Mouse (Mus musculus) heart, embryonic 16.5 days (tissue): ENCODE data around the gene Mycn. TPM values are rescaled to one million over a fixed set of nuclear protein-coding genes. Genes with fewer than 3 reads are reported as not detected.

ENCODE experiments used
- ATAC-seq: fragments of 200-750 bp; cut with Nextera tagmentation; replicated peaks from 2 replicates; pipeline ENCODE4 v1.8.0; 2017; ENCODE audit warnings: moderate number of reproducible peaks; ENCODE audit not compliant: insufficient read depth, low FRiP score; ENCODE audit errors: extremely low read depth
- H3K27ac ChIP-seq: fragments of 300-500 bp; sonication (generic); 2 replicates; pipeline ENCODE4 v1.5.1; 2014; ENCODE audit warnings: mild to moderate bottlenecking, low read length, control low read depth, moderate library complexity
- H3K27me3 ChIP-seq: fragments of 300-500 bp; sonication (generic); 2 replicates; pipeline ENCODE4 v1.6.1; 2014; ENCODE audit warnings: low read length, mixed read lengths; ENCODE audit not compliant: control insufficient read depth, insufficient read depth
- H3K36me3 ChIP-seq: fragments of 300-500 bp; sonication (generic); 2 replicates; pipeline ENCODE4 v1.6.1; 2014; ENCODE audit not compliant: control insufficient read depth, insufficient read depth
- H3K4me1 ChIP-seq: fragments of 300-500 bp; sonication (generic); 2 replicates; pipeline ENCODE4 v1.6.1; 2014; ENCODE audit warnings: low read length, mixed read lengths; ENCODE audit not compliant: control insufficient read depth, insufficient read depth
- H3K4me2 ChIP-seq: fragments of 300-500 bp; sonication (generic); 2 replicates; pipeline ENCODE4 v1.6.1; 2014; ENCODE audit warnings: low read depth, mild to moderate bottlenecking, control low read depth, low read length
- H3K4me3 ChIP-seq: fragments of 300-500 bp; sonication (generic); 2 replicates; pipeline ENCODE4 v1.5.1; 2014; ENCODE audit warnings: mild to moderate bottlenecking, control low read depth, low read length
- H3K9ac ChIP-seq: fragments of 300-500 bp; sonication (generic); 2 replicates; pipeline ENCODE4 v1.6.1; 2014; ENCODE audit warnings: low read length, control low read depth
- H3K9me3 ChIP-seq: fragments of 300-500 bp; sonication (generic); replicated peaks from 2 replicates; pipeline ENCODE4 v1.6.1; 2016; ENCODE audit warnings: low read length; ENCODE audit not compliant: control insufficient read depth
- WGBS: fragments of 180-500 bp; shearing (Covaris S2); extraction: QIAGEN DNeasy Blood & Tissue Kit; methylation state at CpG from one replicate; pipeline ENCODE4 v1.1.7; 2014; 5-methylcytosine and 5-hydroxymethylcytosine counted together
- polyA plus RNA-seq: library from polyadenylated mRNA; unstranded; fragments of >200 nt; fragmentation: Nextera tagmentation; extraction: Ambion mirVana; gene quantifications from 2 replicates; pipeline ENCODE4 v1.2.1, GENCODE M21; 2015

The Mycn gene
- 31.3 and 34.3 TPM in 2 replicates for polyA plus RNA-seq

DNA sequence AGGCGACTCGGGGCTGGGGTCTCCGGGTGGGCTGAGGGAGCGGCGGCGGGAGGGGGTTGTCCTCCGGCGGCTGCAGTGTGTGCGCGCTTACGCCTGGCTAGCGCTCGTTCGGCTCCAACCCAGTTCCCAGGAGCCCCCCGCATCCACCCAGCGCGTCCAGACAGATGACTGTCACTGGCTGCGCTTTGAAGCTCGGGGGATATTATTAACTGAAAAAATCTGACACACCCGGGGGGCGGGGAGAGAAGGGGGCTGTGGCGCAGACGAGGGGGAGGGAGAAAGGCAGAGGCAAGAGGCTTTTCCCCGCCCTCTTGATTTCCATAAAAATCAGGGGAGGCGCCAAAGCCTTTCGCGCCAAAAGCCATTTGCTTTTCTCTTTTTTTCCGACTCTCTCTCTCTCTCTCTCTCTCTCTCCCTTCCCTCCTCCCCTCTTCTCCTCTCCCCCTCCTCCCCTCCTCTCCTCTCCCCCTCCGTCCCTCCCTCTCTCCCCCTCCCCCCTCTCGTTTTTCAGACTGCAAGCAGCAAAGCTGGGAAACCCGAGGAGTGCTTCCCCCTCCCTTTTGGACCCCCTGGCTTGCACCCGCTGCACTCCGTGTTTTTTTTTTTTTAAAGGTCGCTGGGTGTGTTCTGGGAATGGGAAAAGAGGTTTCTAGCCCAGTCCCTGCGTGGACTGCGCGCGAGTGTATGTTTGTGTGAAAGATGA lies at the start of gene Mycn:
Gene Mycn, minus strand, starts transcription at position 254 of the 703 bp plus-strand sequence.
- H3K4me2 ChIP-seq: peak within 1 kb of the TSS; percentile 93
- WGBS: under 1% methylated on average over 37 of the region's 38 CpGs
- H3K27ac ChIP-seq: peak within 1 kb of the TSS; percentile 92
- peaks cover 7% of the 10 kb centered on the region for H3K36me3 ChIP-seq
- H3K4me3 ChIP-seq: peak within 1 kb of the TSS; percentile 94
- peak; percentile 73 for ATAC-seq
- peaks cover 20% of the 10 kb centered on the region for H3K4me1 ChIP-seq
- peaks cover 3% of the 10 kb centered on the region; the same call in 1 of the 2 replicates for H3K27me3 ChIP-seq
- peak within 1 kb of the TSS; percentile 95 for H3K9ac ChIP-seq
- no peaks in the 10 kb centered on the region for H3K9me3 ChIP-seq

GRCm38 (mm10) chr12:12987376-12987775 lies 45.7 kb upstream of the Mycn start:
- Histone ChIP-seq H3K9ac (no peak overlapping the region), H3K4me1 (no peaks in the 10 kb centered on the region), H3K4me3 (no peak overlapping the region), H3K27me3 (no peaks in the 10 kb centered on the region), H3K4me2 (no peak overlapping the region), H3K27ac (no peak overlapping the region), H3K36me3 (no peaks in the 10 kb centered on the region), H3K9me3 (no peaks in the 10 kb centered on the region)
- no peak for ATAC-seq
- 91% methylated on average over 8 of the region's 8 CpGs for WGBS

- Histone ChIP-seq H3K4me2 (no peak overlapping the region), H3K27ac (no peak overlapping the region), H3K27me3 (no peaks in the 10 kb centered on the region), H3K9me3 (no peaks in the 10 kb centered on the region), H3K9ac (no peak overlapping the region), H3K4me3 (no peak overlapping the region), H3K4me1 (no peaks in the 10 kb centered on the region), H3K36me3 (no peaks in the 10 kb centered on the region)
- ATAC-seq: no peak
- 35% methylated on average over 20 of the region's 20 CpGs for WGBS
Observed at GRCm38 (mm10) chr12:12986612-12987206, 45.0 kb upstream of the Mycn start.

- WGBS: 75% methylated on average over 1 of the region's 1 CpGs
- no peaks in the 10 kb centered on the region for H3K4me1 ChIP-seq
- ATAC-seq: no peak
- no peaks in the 10 kb centered on the region for H3K36me3 ChIP-seq
- H3K9ac ChIP-seq: no peak overlapping the region
- H3K27me3 ChIP-seq: no peaks in the 10 kb centered on the region
- no peak overlapping the region for H3K4me2 ChIP-seq
- no peaks in the 10 kb centered on the region for H3K9me3 ChIP-seq
- no peak overlapping the region for H3K4me3 ChIP-seq
- no peak overlapping the region for H3K27ac ChIP-seq
Observed at GRCm38 (mm10) chr12:12983032-12983431, 41.3 kb upstream of the Mycn start.

GRCm38 (mm10) chr12:12975397-12975796 lies 33.7 kb upstream of the Mycn start:
- Histone ChIP-seq H3K27me3 (no peaks in the 10 kb centered on the region), H3K4me3 (no peak overlapping the region), H3K27ac (no peak overlapping the region), H3K4me1 (peaks cover 6% of the 10 kb centered on the region; the same call in 1 of the 2 replicates), H3K9ac (no peak overlapping the region), H3K9me3 (no peaks in the 10 kb centered on the region), H3K36me3 (no peaks in the 10 kb centered on the region), H3K4me2 (no peak overlapping the region)
- no peak for ATAC-seq
- 71% methylated on average over 1 of the region's 1 CpGs for WGBS

GRCm38 (mm10) chr12:12972756-12973435 lies 31.2 kb upstream of the Mycn start:
- no peak overlapping the region for H3K9ac ChIP-seq
- no peaks in the 10 kb centered on the region for H3K27me3 ChIP-seq
- H3K4me2 ChIP-seq: no peak overlapping the region
- peak; percentile 63; the same call in 1 of the 2 replicates for ATAC-seq
- 30% methylated on average over 8 of the region's 8 CpGs for WGBS
- no peak overlapping the region for H3K4me3 ChIP-seq
- no peaks in the 10 kb centered on the region for H3K36me3 ChIP-seq
- H3K4me1 ChIP-seq: peaks cover 6% of the 10 kb centered on the region; the same call in 1 of the 2 replicates
- peak overlapping the region; percentile 42 for H3K27ac ChIP-seq
- no peaks in the 10 kb centered on the region for H3K9me3 ChIP-seq

- Histone ChIP-seq H3K4me1 (peaks cover 6% of the 10 kb centered on the region; the same call in 1 of the 2 replicates), H3K36me3 (no peaks in the 10 kb centered on the region), H3K27ac (no peak overlapping the region), H3K27me3 (no peaks in the 10 kb centered on the region), H3K4me3 (no peak overlapping the region), H3K4me2 (no peak overlapping the region), H3K9me3 (no peaks in the 10 kb centered on the region), H3K9ac (no peak overlapping the region)
- ATAC-seq: no peak
- 66% methylated on average over 2 of the region's 2 CpGs for WGBS
Observed at GRCm38 (mm10) chr12:12967946-12968345, 26.2 kb upstream of the Mycn start.

GRCm38 (mm10) chr12:12964856-12965255 lies 23.1 kb upstream of the Mycn start:
- Histone ChIP-seq H3K36me3 (no peaks in the 10 kb centered on the region), H3K4me3 (no peak overlapping the region), H3K4me1 (no peaks in the 10 kb centered on the region; the same call in 1 of the 2 replicates), H3K4me2 (no peak overlapping the region), H3K27ac (no peak overlapping the region), H3K9me3 (no peaks in the 10 kb centered on the region), H3K9ac (no peak overlapping the region), H3K27me3 (no peaks in the 10 kb centered on the region)
- 81% methylated on average over 3 of the region's 3 CpGs for WGBS
- ATAC-seq: no peak

- Histone ChIP-seq H3K4me3 (no peak overlapping the region), H3K9me3 (no peaks in the 10 kb centered on the region), H3K36me3 (no peaks in the 10 kb centered on the region), H3K27me3 (peaks cover 3% of the 10 kb centered on the region; the same call in 1 of the 2 replicates), H3K4me2 (no peak overlapping the region), H3K9ac (no peak overlapping the region), H3K4me1 (peaks cover 8% of the 10 kb centered on the region), H3K27ac (no peak overlapping the region)
- no peak for ATAC-seq
- 72% methylated on average over 4 of the region's 4 CpGs for WGBS
Observed at GRCm38 (mm10) chr12:12947606-12948005, 5.9 kb upstream of the Mycn start.
